Mouse (Mus musculus) spleen, postnatal 10 days (tissue): ENCODE results near the gene Olfr1493-ps1.

Experiments used
- DNase-seq, 2 experiments: peaks; one replicate each; pipeline ENCODE4 v3.0.0; 2021 to 2022; ENCODE audit warnings: low spot score in 2 of 2

Gene Olfr1493-ps1

GRCm38 (mm10) chr19:13722978-13723377, at the start of gene Olfr1493-ps1:
Olfr1493-ps1 (plus strand) TSS chr19:13723278.
- DNase-seq, result no peak

- no peak for DNase-seq
Measured at GRCm38 (mm10) chr19:13696968-13697367, 26.1 kb upstream of the Olfr1493-ps1 start, which contains the start of gene Olfr1491. Olfr1491 (plus strand) TSS chr19:13697268.

- DNase-seq, result no peak
Measured at GRCm38 (mm10) chr19:13739428-13739827, 16.4 kb downstream of the Olfr1493-ps1 start, which contains the start of gene Olfr1494. Olfr1494 (plus strand) TSS chr19:13739728.

GRCm38 (mm10) chr19:13749366-13749765, 26.3 kb downstream of the Olfr1493-ps1 start:
- no peak for DNase-seq

- DNase-seq, result no peak
Measured at GRCm38 (mm10) chr19:13764306-13764705, 41.2 kb downstream of the Olfr1493-ps1 start, which contains the start of gene Olfr1495. Olfr1495 (plus strand) TSS chr19:13764606.

GRCm38 (mm10) chr19:13768565-13769276, 45.6 kb downstream of the Olfr1493-ps1 start:
- DNase-seq, result no peak

- no peak for DNase-seq
Measured at GRCm38 (mm10) chr19:13777578-13777977, 54.5 kb downstream of the Olfr1493-ps1 start, which contains the start of gene Olfr1496. Olfr1496 (plus strand) TSS chr19:13777878.
